Mouse (Mus musculus): Measurements from ENCODE around the gene Evx1. TPM values are rescaled to one million over a fixed set of nuclear protein-coding genes. Genes with fewer than 3 reads are reported as not detected.
A peak's percentile ranks its signal among the peaks of the same experiment; 100 is the strongest.

Evx1 gene
- polyA plus RNA-seq, 1 experiment from 2014 or later = 0.15 TPM

- no peaks in the 10 kb centered on the region for H3K9me3 ChIP-seq (replicated peaks)
- WGBS = under 1% methylated on average over 22 of the region's 22 CpGs
- H3K27ac ChIP-seq (replicated peaks) = no peak overlapping the region
- no peaks in the 10 kb centered on the region for H3K4me1 ChIP-seq
- no peaks in the 10 kb centered on the region for H3K36me3 ChIP-seq
- peak; percentile 44 for DNase-seq (ENCODE audit: low spot score)
- H3K27me3 ChIP-seq (ENCODE audit: low read depth, poor library complexity, severe bottlenecking) = peaks cover 100% of the 10 kb centered on the region
- H3K4me3 ChIP-seq = no peak overlapping the region
These were observed 39.5 kb upstream of the Evx1 start for GRCm38 (mm10) chr6:52273656-52274280.

GRCm38 (mm10) chr6:52274576-52274975 lies 38.7 kb upstream of the Evx1 start:
- under 1% methylated on average over 11 of the region's 11 CpGs for WGBS
- peak; percentile 17 for DNase-seq (ENCODE audit: low spot score)

GRCm38 (mm10) chr6:52275563-52276280 lies 37.6 kb upstream of the Evx1 start:
- no peaks in the 10 kb centered on the region for H3K36me3 ChIP-seq
- H3K27ac ChIP-seq (replicated peaks) = no peak overlapping the region
- H3K9me3 ChIP-seq (replicated peaks) = no peaks in the 10 kb centered on the region
- 5% methylated on average over 8 of the region's 8 CpGs for WGBS
- H3K4me3 ChIP-seq = no peak overlapping the region
- peak; percentile 21 for DNase-seq (ENCODE audit: low spot score)
- peaks cover 98% of the 10 kb centered on the region for H3K27me3 ChIP-seq (ENCODE audit: low read depth, poor library complexity, severe bottlenecking)
- no peaks in the 10 kb centered on the region for H3K4me1 ChIP-seq

More at GRCm38 (mm10) chr6:52274576-52274975, 38.7 kb upstream of the Evx1 start:
- Histone ChIP-seq H3K27ac (replicated peaks) (no peak overlapping the region), H3K9me3 (replicated peaks) (no peaks in the 10 kb centered on the region), H3K36me3 (no peaks in the 10 kb centered on the region), H3K4me3 (no peak overlapping the region), H3K4me1 (no peaks in the 10 kb centered on the region), H3K27me3 (ENCODE audit: low read depth, poor library complexity, severe bottlenecking) (peaks cover 99% of the 10 kb centered on the region)

GRCm38 (mm10) chr6:52276382-52276781 lies 36.9 kb upstream of the Evx1 start:
- no peaks in the 10 kb centered on the region for H3K4me1 ChIP-seq
- H3K27ac ChIP-seq (replicated peaks) = no peak overlapping the region
- peaks cover 98% of the 10 kb centered on the region for H3K27me3 ChIP-seq (ENCODE audit: low read depth, poor library complexity, severe bottlenecking)
- DNase-seq (ENCODE audit: low spot score) = no peak
- H3K9me3 ChIP-seq (replicated peaks) = no peaks in the 10 kb centered on the region
- 2% methylated on average over 6 of the region's 6 CpGs for WGBS
- H3K4me3 ChIP-seq = no peak overlapping the region
- H3K36me3 ChIP-seq = no peaks in the 10 kb centered on the region

GRCm38 (mm10) chr6:52276920-52277319 lies 36.4 kb upstream of the Evx1 start:
- H3K9me3 ChIP-seq (replicated peaks) = no peaks in the 10 kb centered on the region
- WGBS = 3% methylated on average over 5 of the region's 5 CpGs
- H3K27me3 ChIP-seq (ENCODE audit: low read depth, poor library complexity, severe bottlenecking) = peaks cover 97% of the 10 kb centered on the region
- no peak overlapping the region for H3K4me3 ChIP-seq
- H3K27ac ChIP-seq (replicated peaks) = no peak overlapping the region
- DNase-seq (ENCODE audit: low spot score) = no peak
- H3K36me3 ChIP-seq = no peaks in the 10 kb centered on the region
- no peaks in the 10 kb centered on the region for H3K4me1 ChIP-seq

- no peak for DNase-seq (ENCODE audit: low spot score)
- H3K36me3 ChIP-seq = no peaks in the 10 kb centered on the region
- 71% methylated on average over 12 of the region's 12 CpGs for WGBS
- peaks cover 93% of the 10 kb centered on the region for H3K27me3 ChIP-seq (ENCODE audit: low read depth, poor library complexity, severe bottlenecking)
- H3K9me3 ChIP-seq (replicated peaks) = no peaks in the 10 kb centered on the region
- H3K27ac ChIP-seq (replicated peaks) = no peak overlapping the region
- H3K4me1 ChIP-seq = no peaks in the 10 kb centered on the region
- no peak overlapping the region for H3K4me3 ChIP-seq
These were observed 32.2 kb upstream of the Evx1 start for GRCm38 (mm10) chr6:52281084-52281483.

GRCm38 (mm10) chr6:52283896-52284295 lies 29.4 kb upstream of the Evx1 start:
- H3K9me3 ChIP-seq (replicated peaks) = no peaks in the 10 kb centered on the region
- H3K4me1 ChIP-seq = no peaks in the 10 kb centered on the region
- DNase-seq (ENCODE audit: low spot score) = no peak
- H3K36me3 ChIP-seq = no peaks in the 10 kb centered on the region
- H3K4me3 ChIP-seq = no peak overlapping the region
- H3K27me3 ChIP-seq (ENCODE audit: low read depth, poor library complexity, severe bottlenecking) = peaks cover 92% of the 10 kb centered on the region
- WGBS = 87% methylated on average over 5 of the region's 5 CpGs
- no peak overlapping the region for H3K27ac ChIP-seq (replicated peaks)

- no peak for DNase-seq (ENCODE audit: low spot score)
- WGBS = 24% methylated on average over 12 of the region's 12 CpGs
- no peaks in the 10 kb centered on the region for H3K36me3 ChIP-seq
These were observed 23.1 kb upstream of the Evx1 start for GRCm38 (mm10) chr6:52290186-52290585.

GRCm38 (mm10) chr6:52291021-52291860 lies 22.1 kb upstream of the Evx1 start:
- no peak overlapping the region for H3K27ac ChIP-seq (replicated peaks)
- peak overlapping the region; percentile 37 for H3K4me3 ChIP-seq
- peak; percentile 61 for DNase-seq (ENCODE audit: low spot score)
- H3K36me3 ChIP-seq = no peaks in the 10 kb centered on the region
- no peaks in the 10 kb centered on the region for H3K9me3 ChIP-seq (replicated peaks)
- H3K4me1 ChIP-seq = peaks cover 9% of the 10 kb centered on the region
- WGBS = under 1% methylated on average over 45 of the region's 45 CpGs
- H3K27me3 ChIP-seq (ENCODE audit: low read depth, poor library complexity, severe bottlenecking) = peaks cover 97% of the 10 kb centered on the region

More at GRCm38 (mm10) chr6:52290186-52290585, 23.1 kb upstream of the Evx1 start:
- Histone ChIP-seq H3K4me1 (peaks cover 9% of the 10 kb centered on the region), H3K27me3 (ENCODE audit: low read depth, poor library complexity, severe bottlenecking) (peaks cover 97% of the 10 kb centered on the region), H3K27ac (replicated peaks) (no peak overlapping the region), H3K4me3 (no peak overlapping the region), H3K9me3 (replicated peaks) (no peaks in the 10 kb centered on the region)

- peaks cover 9% of the 10 kb centered on the region for H3K4me1 ChIP-seq
- no peak for DNase-seq (ENCODE audit: low spot score)
- peaks cover 96% of the 10 kb centered on the region for H3K27me3 ChIP-seq (ENCODE audit: low read depth, poor library complexity, severe bottlenecking)
- H3K9me3 ChIP-seq (replicated peaks) = no peaks in the 10 kb centered on the region
- 53% methylated on average over 7 of the region's 7 CpGs for WGBS
- no peak overlapping the region for H3K27ac ChIP-seq (replicated peaks)
- no peaks in the 10 kb centered on the region for H3K36me3 ChIP-seq
- no peak overlapping the region for H3K4me3 ChIP-seq
These were observed 21.0 kb upstream of the Evx1 start for GRCm38 (mm10) chr6:52292328-52292727.

- no peaks in the 10 kb centered on the region for H3K36me3 ChIP-seq
- H3K4me3 ChIP-seq = no peak overlapping the region
- peaks cover 9% of the 10 kb centered on the region for H3K4me1 ChIP-seq
- H3K9me3 ChIP-seq (replicated peaks) = no peaks in the 10 kb centered on the region
- H3K27ac ChIP-seq (replicated peaks) = no peak overlapping the region
- WGBS = 76% methylated on average over 6 of the region's 6 CpGs
- peaks cover 93% of the 10 kb centered on the region for H3K27me3 ChIP-seq (ENCODE audit: low read depth, poor library complexity, severe bottlenecking)
- no peak for DNase-seq (ENCODE audit: low spot score)
These were observed 18.7 kb upstream of the Evx1 start for GRCm38 (mm10) chr6:52294616-52295015.

- Histone ChIP-seq H3K9me3 (replicated peaks) (no peaks in the 10 kb centered on the region), H3K4me1 (no peaks in the 10 kb centered on the region), H3K27ac (replicated peaks) (no peak overlapping the region), H3K36me3 (no peaks in the 10 kb centered on the region), H3K27me3 (ENCODE audit: low read depth, poor library complexity, severe bottlenecking) (peaks cover 87% of the 10 kb centered on the region), H3K4me3 (no peak overlapping the region)
- DNase-seq (ENCODE audit: low spot score) = no peak
- WGBS = 88% methylated on average over 4 of the region's 4 CpGs
These were observed 14.8 kb upstream of the Evx1 start for GRCm38 (mm10) chr6:52298511-52298910.
